Mouse (Mus musculus): Measurements from ENCODE around the gene Hdhd3.

- TF ChIP-seq CTCF (IDR thresholded peaks at IDR 0.05; ENCODE audit: low read depth, low read length) (no peak), POLR2A (IDR thresholded peaks at IDR 0.05; ENCODE audit: insufficient read depth, low read length) (no peak)
These were observed 6.7 kb upstream of the Hdhd3 start for GRCm38 (mm10) chr4:62509946-62510345.

All from ES-Bruce4 (cell line).